Mouse (Mus musculus): ENCODE data around the gene Eif2b1. TPM values are rescaled to one million over a fixed set of nuclear protein-coding genes. Genes with fewer than 3 reads are reported as not detected.

Eif2b1 gene
- 58.4 and 60.1 TPM in 2 replicates for polyA plus RNA-seq (2015; fragmentation: Nextera tagmentation; extraction: Ambion mirVana)

GRCm38 (mm10) chr5:124578633-124579317 is at the start of gene Eif2b1, which contains the start of gene Gtf2h3:
Eif2b1 (minus strand) TSS chr5:124579131.
Gtf2h3 (plus strand) TSS chr5:124579140.

GRCm38 (mm10) chr5:124552558-124553307 is 26.2 kb downstream of the Eif2b1 start, which contains the start of gene Ddx55:
Ddx55 (plus strand) TSS chr5:124552864.

GRCm38 (mm10) chr5:124540383-124540786 is 38.5 kb downstream of the Eif2b1 start, which contains the start of gene Tmed2:
Tmed2 (plus strand) TSS chr5:124540695.

GRCm38 (mm10) chr5:124530655-124531582 is 48.0 kb downstream of the Eif2b1 start, which contains the start of gene Rilpl1:
Rilpl1 (minus strand) TSS chr5:124531391.

Other genes with a start within 250 kb of the Eif2b1 start
- gene Cdk2ap1, start 216.0 kb downstream of the Eif2b1 start, polyA plus RNA-seq (2015; fragmentation: Nextera tagmentation; extraction: Ambion mirVana), result 97.0 and 154 TPM in 2 replicates
- gene Sbno1, start 153.1 kb downstream of the Eif2b1 start, polyA plus RNA-seq (2015; fragmentation: Nextera tagmentation; extraction: Ambion mirVana), result 63.9 and 66.5 TPM in 2 replicates
- 21.6 and 24.9 TPM in 2 replicates for gene Kmt5a, start 139.2 kb downstream of the Eif2b1 start, polyA plus RNA-seq (2015; fragmentation: Nextera tagmentation; extraction: Ambion mirVana)
- 31.5 and 34.5 TPM in 2 replicates for gene Rilpl2, start 100.8 kb downstream of the Eif2b1 start, polyA plus RNA-seq (2015; fragmentation: Nextera tagmentation; extraction: Ambion mirVana)
- 11.5 and 14.5 TPM in 2 replicates for gene Snrnp35, start 96.0 kb downstream of the Eif2b1 start, polyA plus RNA-seq (2015; fragmentation: Nextera tagmentation; extraction: Ambion mirVana)
- 16.2 and 17.0 TPM in 2 replicates for gene Rilpl1, start 47.7 kb downstream of the Eif2b1 start, polyA plus RNA-seq (2015; fragmentation: Nextera tagmentation; extraction: Ambion mirVana)
- gene Tmed2, start 38.4 kb downstream of the Eif2b1 start, polyA plus RNA-seq (2015; fragmentation: Nextera tagmentation; extraction: Ambion mirVana), result 285 and 303 TPM in 2 replicates
- gene Ddx55, start 26.3 kb downstream of the Eif2b1 start, polyA plus RNA-seq (2015; fragmentation: Nextera tagmentation; extraction: Ambion mirVana), result 21.2 and 22.1 TPM in 2 replicates
- gene Gtf2h3, start within 50 bp of the Eif2b1 start, polyA plus RNA-seq (2015; fragmentation: Nextera tagmentation; extraction: Ambion mirVana), result 28.7 and 29.9 TPM in 2 replicates
- gene Atp6v0a2, start 49.4 kb upstream of the Eif2b1 start, polyA plus RNA-seq (2015; fragmentation: Nextera tagmentation; extraction: Ambion mirVana), result 29.5 and 29.9 TPM in 2 replicates
- gene Dnah10, start 146.0 kb upstream of the Eif2b1 start, polyA plus RNA-seq (2015; fragmentation: Nextera tagmentation; extraction: Ambion mirVana), result 0.12 and 0.27 TPM in 2 replicates